Mouse (Mus musculus) megakaryocyte, embryonic 14.5 days (primary cell): Measurements from ENCODE around the gene Sun3.

Experiments
- FLI1 ChIP-seq: IDR thresholded peaks from 2 replicates; pipeline ENCODE4 v1.6.1; 2012; ENCODE audit warnings: low read length, inconsistent platforms, mixed read lengths
- GATA1 ChIP-seq: IDR thresholded peaks from 3 replicates; pipeline ENCODE4 v1.6.1; 2012; ENCODE audit warnings: mixed read lengths, low read length, inconsistent platforms, borderline replicate concordance

- TF ChIP-seq FLI1 = no peak
- no peak for TF ChIP-seq GATA1
These were observed 2.2 kb downstream of the Sun3 start for GRCm38 (mm10) chr11:9046546-9046945.
